Mouse (Mus musculus): ENCODE measurements at regions not wholly inside any gene's neighbourhood (a gene's known extent, or its start where the extent isn't known, plus 50 kb on each side); places are given as distances from the start of the nearest gene placed in this dataset.

DNA sequence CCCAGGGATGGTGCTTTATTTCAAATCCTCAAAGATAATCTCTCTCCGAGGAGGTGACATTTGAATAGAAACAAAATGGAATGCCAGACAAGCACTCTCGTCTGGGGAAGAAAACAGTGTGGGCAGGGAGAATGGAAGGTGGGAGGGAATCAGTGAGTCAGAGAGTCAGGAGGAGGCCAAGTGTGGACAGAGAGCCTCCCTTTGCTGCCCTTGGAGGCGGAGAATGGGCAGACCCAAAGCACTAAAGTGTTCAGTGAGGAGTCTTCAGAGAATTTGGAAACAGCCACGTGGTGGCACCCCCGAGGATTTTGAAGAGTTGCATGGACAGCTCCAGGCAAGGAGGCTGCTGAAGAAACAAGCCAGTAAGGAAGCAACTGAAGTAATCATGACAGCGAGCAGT lies 367.2 kb downstream of the Pdcd6ip start:
- H3K27ac ChIP-seq (ENCODE audit: low read depth, low read length): no peak overlapping the region
- WGBS: 54% methylated on average over 6 of the region's 6 CpGs
- ATAC-seq (ENCODE audit: low FRiP score) (no peak), DNase-seq (ENCODE audit: low spot score) (no peak)
- no peaks in the 10 kb centered on the region for H3K27me3 ChIP-seq (ENCODE audit: control insufficient read depth, insufficient read depth, low read length)
- no peak overlapping the region for H3K9ac ChIP-seq (ENCODE audit: low read depth, low read length)
- H3K9me3 ChIP-seq (ENCODE audit: control insufficient read depth, low read length): no peaks in the 10 kb centered on the region
- no peak overlapping the region for H3K4me2 ChIP-seq (replicated peaks; ENCODE audit: low read depth, low read length)
- no peak overlapping the region for H3K4me3 ChIP-seq (ENCODE audit: low read depth, low read length)
- no peaks in the 10 kb centered on the region for H3K4me1 ChIP-seq (replicated peaks; ENCODE audit: control insufficient read depth, insufficient read depth, low read length)
- no peaks in the 10 kb centered on the region for H3K36me3 ChIP-seq (ENCODE audit: control insufficient read depth, insufficient read depth, low read length)

DNA sequence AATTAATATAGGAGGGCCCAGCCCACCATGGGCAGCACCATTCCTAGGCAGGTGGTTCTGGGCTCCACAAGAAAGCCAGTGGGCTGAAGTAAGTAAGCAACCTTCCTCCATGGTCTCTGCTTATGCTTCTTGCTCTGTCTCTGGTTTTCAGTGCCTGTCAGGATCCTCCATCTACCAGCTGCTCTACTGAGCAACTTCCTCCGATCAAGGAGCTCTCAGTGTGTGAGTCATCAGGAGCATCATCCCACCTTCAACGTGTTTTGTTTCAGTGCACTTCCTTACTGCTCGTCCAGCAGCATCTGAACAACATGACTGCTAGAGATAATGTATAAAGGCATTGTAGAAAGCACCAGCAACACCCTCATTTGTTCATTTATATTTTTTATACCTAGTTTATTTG lies 368.0 kb downstream of the Pdcd6ip start:
- Histone ChIP-seq H3K4me2 (replicated peaks; ENCODE audit: low read depth, low read length) (no peak overlapping the region), H3K9ac (ENCODE audit: low read depth, low read length) (no peak overlapping the region), H3K4me1 (replicated peaks; ENCODE audit: control insufficient read depth, insufficient read depth, low read length) (no peaks in the 10 kb centered on the region), H3K36me3 (ENCODE audit: control insufficient read depth, insufficient read depth, low read length) (no peaks in the 10 kb centered on the region), H3K4me3 (ENCODE audit: low read depth, low read length) (no peak overlapping the region), H3K9me3 (ENCODE audit: control insufficient read depth, low read length) (no peaks in the 10 kb centered on the region), H3K27ac (ENCODE audit: low read depth, low read length) (no peak overlapping the region), H3K27me3 (ENCODE audit: control insufficient read depth, insufficient read depth, low read length) (no peaks in the 10 kb centered on the region)
- DNase-seq (ENCODE audit: low spot score): no peak
- WGBS: 86% methylated on average over 3 of the region's 3 CpGs
- no peak for ATAC-seq (ENCODE audit: low FRiP score)

DNA sequence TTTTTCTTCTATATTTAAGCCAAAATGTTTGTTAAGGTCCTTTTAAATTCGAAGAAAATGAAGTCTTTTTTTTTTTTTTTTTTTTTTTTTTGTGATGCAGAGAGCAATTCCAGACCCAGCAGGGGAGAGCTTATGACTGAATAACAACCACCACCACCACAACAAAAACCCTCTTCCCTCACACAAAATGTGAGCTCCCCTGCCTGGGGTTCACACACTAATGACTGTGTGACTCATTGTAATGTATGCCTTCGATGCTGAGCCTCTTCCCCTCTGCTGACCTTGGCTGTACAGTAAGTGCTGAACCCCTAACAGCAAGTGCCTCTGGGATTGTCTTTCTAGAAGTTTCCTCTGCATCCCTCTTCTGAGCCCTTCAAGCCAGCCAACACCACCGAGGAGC lies 383.6 kb downstream of the Pdcd6ip start:
- no peaks in the 10 kb centered on the region for H3K9me3 ChIP-seq (ENCODE audit: control insufficient read depth, low read length)
- H3K4me1 ChIP-seq (replicated peaks; ENCODE audit: control insufficient read depth, insufficient read depth, low read length): no peaks in the 10 kb centered on the region
- no peaks in the 10 kb centered on the region for H3K36me3 ChIP-seq (ENCODE audit: control insufficient read depth, insufficient read depth, low read length)
- no peak overlapping the region for H3K27ac ChIP-seq (ENCODE audit: low read depth, low read length)
- H3K4me2 ChIP-seq (replicated peaks; ENCODE audit: low read depth, low read length): no peak overlapping the region
- ATAC-seq (ENCODE audit: low FRiP score): no peak
- no peak overlapping the region for H3K9ac ChIP-seq (ENCODE audit: low read depth, low read length)
- no peak for DNase-seq (ENCODE audit: low spot score)
- 54% methylated on average over 3 of the region's 3 CpGs for WGBS
- H3K27me3 ChIP-seq (ENCODE audit: control insufficient read depth, insufficient read depth, low read length): no peaks in the 10 kb centered on the region
- no peak overlapping the region for H3K4me3 ChIP-seq (ENCODE audit: low read depth, low read length)

DNA sequence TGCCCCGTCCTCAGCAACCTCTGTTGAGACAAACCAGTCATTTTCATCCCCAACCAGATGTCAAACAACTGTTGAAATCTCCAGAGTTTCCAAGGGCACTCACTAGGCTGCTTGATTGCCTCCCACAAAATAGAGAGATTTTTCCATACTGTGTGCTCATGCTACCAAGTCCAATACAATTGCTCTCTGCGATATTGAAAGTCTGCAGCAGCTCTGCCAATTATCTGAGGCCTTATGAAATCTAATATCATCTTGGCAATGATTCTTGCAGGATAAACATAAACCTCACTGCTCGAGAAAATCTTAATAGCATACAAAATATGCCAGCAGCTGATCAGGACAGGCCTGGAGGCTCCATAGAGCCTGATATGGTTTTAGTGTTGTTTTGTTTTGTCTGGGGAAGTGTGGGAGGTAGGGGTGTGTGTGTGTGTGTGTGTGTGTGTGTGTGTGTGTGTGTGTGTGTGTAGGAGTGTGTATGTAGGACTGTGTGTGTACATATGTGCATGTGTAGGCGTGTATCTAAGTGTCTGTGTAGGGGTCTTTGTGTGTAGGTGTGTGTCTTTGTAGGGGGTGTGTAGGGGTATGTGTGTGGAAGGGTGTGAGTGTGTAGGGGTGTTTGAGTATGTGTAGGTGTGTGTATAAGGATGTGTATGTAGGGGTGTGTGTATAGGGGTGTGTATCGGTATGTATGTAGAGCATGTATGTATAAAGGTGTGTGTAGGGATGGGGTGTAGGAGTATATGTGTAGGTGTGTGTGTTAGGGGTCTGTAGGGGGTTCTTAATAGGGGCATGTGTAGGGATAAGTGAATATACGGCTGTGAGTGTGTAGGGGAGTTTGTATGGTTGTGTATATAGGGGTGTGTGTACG lies 398.1 kb downstream of the Pdcd6ip start:
- no peak overlapping the region for H3K4me3 ChIP-seq (ENCODE audit: low read depth, low read length)
- no peak overlapping the region for H3K9ac ChIP-seq (ENCODE audit: low read depth, low read length)
- H3K4me2 ChIP-seq (replicated peaks; ENCODE audit: low read depth, low read length): no peak overlapping the region
- no peaks in the 10 kb centered on the region for H3K27me3 ChIP-seq (ENCODE audit: control insufficient read depth, insufficient read depth, low read length)
- no peaks in the 10 kb centered on the region for H3K36me3 ChIP-seq (ENCODE audit: control insufficient read depth, insufficient read depth, low read length)
- 87% methylated on average over 7 of the region's 7 CpGs for WGBS
- H3K27ac ChIP-seq (ENCODE audit: low read depth, low read length): no peak overlapping the region
- no peaks in the 10 kb centered on the region for H3K4me1 ChIP-seq (replicated peaks; ENCODE audit: control insufficient read depth, insufficient read depth, low read length)
- DNase-seq (ENCODE audit: low spot score) (no peak), ATAC-seq (ENCODE audit: low FRiP score) (no peak)
- no peaks in the 10 kb centered on the region for H3K9me3 ChIP-seq (ENCODE audit: control insufficient read depth, low read length)

DNA sequence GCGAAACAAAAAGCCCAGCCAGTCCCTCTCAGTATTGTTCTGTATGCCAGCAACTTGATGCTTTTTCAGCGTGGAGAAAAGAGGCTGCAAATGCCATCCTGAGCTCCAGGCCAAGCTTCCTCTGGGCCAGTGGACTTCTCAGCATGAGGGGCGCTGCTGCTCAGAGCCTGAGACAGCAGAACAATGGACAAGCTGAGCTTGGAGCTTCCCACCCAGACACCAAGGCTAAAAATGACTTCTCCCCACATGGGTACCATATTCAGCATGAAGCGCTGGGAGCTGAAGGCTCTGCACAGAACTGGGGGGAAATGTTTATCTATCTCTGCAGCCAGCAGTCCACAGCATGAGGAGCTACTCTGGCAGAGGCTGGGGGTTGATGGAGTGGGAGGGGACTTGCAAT lies 402.3 kb downstream of the Pdcd6ip start:
- H3K4me1 ChIP-seq (replicated peaks; ENCODE audit: control insufficient read depth, insufficient read depth, low read length): no peaks in the 10 kb centered on the region
- no peak for ATAC-seq (ENCODE audit: low FRiP score)
- H3K9me3 ChIP-seq (ENCODE audit: control insufficient read depth, low read length): no peaks in the 10 kb centered on the region
- DNase-seq (ENCODE audit: low spot score): no peak
- H3K27me3 ChIP-seq (ENCODE audit: control insufficient read depth, insufficient read depth, low read length): no peaks in the 10 kb centered on the region; the same call in 1 of the 2 replicates
- WGBS: 43% methylated on average over 4 of the region's 4 CpGs
- H3K27ac ChIP-seq (ENCODE audit: low read depth, low read length): no peak overlapping the region
- H3K4me3 ChIP-seq (ENCODE audit: low read depth, low read length): no peak overlapping the region
- H3K9ac ChIP-seq (ENCODE audit: low read depth, low read length): no peak overlapping the region
- H3K36me3 ChIP-seq (ENCODE audit: control insufficient read depth, insufficient read depth, low read length): no peaks in the 10 kb centered on the region
- H3K4me2 ChIP-seq (replicated peaks; ENCODE audit: low read depth, low read length): no peak overlapping the region

DNA sequence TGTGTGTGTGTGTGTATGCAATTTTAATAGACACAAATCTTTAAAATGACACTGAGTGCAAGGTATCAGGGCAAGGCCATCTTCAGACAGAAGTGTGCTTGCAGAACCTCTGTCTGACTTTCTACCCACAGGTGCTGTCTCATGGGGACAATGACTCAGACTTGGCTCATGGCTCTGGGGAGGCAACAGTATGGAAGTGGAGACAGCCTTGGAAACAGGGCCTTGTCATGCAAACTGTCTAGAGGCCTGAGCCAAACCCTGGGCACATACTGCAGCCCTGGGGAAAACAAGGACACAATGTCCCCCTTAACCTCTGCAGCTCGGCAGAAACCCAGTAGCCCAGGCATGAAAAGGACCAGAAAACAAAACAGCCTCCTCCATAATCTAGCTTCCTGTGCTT lies 405.6 kb downstream of the Pdcd6ip start:
- no peaks in the 10 kb centered on the region; the same call in 1 of the 2 replicates for H3K27me3 ChIP-seq (ENCODE audit: control insufficient read depth, insufficient read depth, low read length)
- no peak overlapping the region for H3K9ac ChIP-seq (ENCODE audit: low read depth, low read length)
- H3K4me2 ChIP-seq (replicated peaks; ENCODE audit: low read depth, low read length): no peak overlapping the region
- no peak overlapping the region for H3K4me3 ChIP-seq (ENCODE audit: low read depth, low read length)
- H3K4me1 ChIP-seq (replicated peaks; ENCODE audit: control insufficient read depth, insufficient read depth, low read length): no peaks in the 10 kb centered on the region
- H3K27ac ChIP-seq (ENCODE audit: low read depth, low read length): no peak overlapping the region
- DNase-seq (ENCODE audit: low spot score): no peak
- WGBS: 50% methylated on average over 1 of the region's 1 CpGs
- H3K9me3 ChIP-seq (ENCODE audit: control insufficient read depth, low read length): no peaks in the 10 kb centered on the region
- no peaks in the 10 kb centered on the region for H3K36me3 ChIP-seq (ENCODE audit: control insufficient read depth, insufficient read depth, low read length)
- ATAC-seq (ENCODE audit: low FRiP score): no peak

DNA sequence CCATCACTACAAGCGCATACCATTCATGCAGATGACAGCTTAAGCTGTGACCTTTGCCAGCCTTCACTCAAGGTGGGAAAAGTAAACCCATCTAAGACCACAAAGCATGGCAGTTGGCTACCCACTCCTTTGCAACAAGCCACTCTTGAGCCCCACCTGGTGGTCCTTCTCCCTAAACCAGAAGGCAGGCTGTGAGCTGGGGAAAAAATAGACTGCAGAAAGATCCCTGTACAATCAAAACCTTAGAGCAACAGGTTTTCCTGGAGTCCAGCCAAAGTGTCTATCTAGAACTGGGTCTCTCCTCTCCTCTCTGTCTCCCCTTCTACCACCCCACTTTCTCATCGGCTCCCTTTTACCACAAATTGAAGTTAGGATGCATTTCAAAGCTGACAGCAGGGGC lies 407.2 kb downstream of the Pdcd6ip start:
- ATAC-seq (ENCODE audit: low FRiP score): no peak; the same call in 1 of the 2 replicates

DNA sequence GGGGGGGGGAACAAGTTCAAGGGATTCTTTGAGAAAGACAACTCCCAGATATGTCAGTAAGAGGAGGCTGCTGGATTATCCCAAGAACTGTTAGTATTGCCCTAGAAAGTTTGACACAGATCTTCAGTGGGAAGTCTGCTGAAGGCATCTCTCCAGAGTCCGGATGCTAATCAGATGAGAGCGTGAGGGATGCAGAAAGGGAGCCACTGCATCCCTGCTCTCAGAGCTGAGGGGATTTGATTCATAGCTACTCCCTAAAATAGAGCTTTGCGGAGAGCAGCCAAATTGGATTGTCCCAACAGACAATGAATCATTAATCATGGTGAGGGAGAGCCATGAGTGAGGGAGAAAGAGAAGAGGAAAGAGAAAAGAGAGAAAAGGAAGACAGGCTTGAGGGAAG lies 408.2 kb downstream of the Pdcd6ip start:
- no peaks in the 10 kb centered on the region for H3K36me3 ChIP-seq (ENCODE audit: control insufficient read depth, insufficient read depth, low read length)
- H3K9ac ChIP-seq (ENCODE audit: low read depth, low read length): no peak overlapping the region
- no peaks in the 10 kb centered on the region for H3K9me3 ChIP-seq (ENCODE audit: control insufficient read depth, low read length)
- no peaks in the 10 kb centered on the region; the same call in 1 of the 2 replicates for H3K27me3 ChIP-seq (ENCODE audit: control insufficient read depth, insufficient read depth, low read length)
- DNase-seq (ENCODE audit: low spot score): no peak
- no peak overlapping the region for H3K4me2 ChIP-seq (replicated peaks; ENCODE audit: low read depth, low read length)
- ATAC-seq (ENCODE audit: low FRiP score): no peak
- H3K4me3 ChIP-seq (ENCODE audit: low read depth, low read length): no peak overlapping the region
- no peaks in the 10 kb centered on the region for H3K4me1 ChIP-seq (replicated peaks; ENCODE audit: control insufficient read depth, insufficient read depth, low read length)
- no peak overlapping the region for H3K27ac ChIP-seq (ENCODE audit: low read depth, low read length)
- 23% methylated on average over 3 of the region's 3 CpGs for WGBS

More for the DNA sequence above, 407.2 kb downstream of the Pdcd6ip start:
- H3K4me3 ChIP-seq (ENCODE audit: low read depth, low read length): no peak overlapping the region
- no peaks in the 10 kb centered on the region for H3K9me3 ChIP-seq (ENCODE audit: control insufficient read depth, low read length)
- H3K4me2 ChIP-seq (replicated peaks; ENCODE audit: low read depth, low read length): no peak overlapping the region
- no peak overlapping the region for H3K27ac ChIP-seq (ENCODE audit: low read depth, low read length)
- no peak overlapping the region for H3K9ac ChIP-seq (ENCODE audit: low read depth, low read length)
- H3K4me1 ChIP-seq (replicated peaks; ENCODE audit: control insufficient read depth, insufficient read depth, low read length): no peaks in the 10 kb centered on the region
- DNase-seq (ENCODE audit: low spot score): peak; percentile 62
- no peaks in the 10 kb centered on the region; the same call in 1 of the 2 replicates for H3K27me3 ChIP-seq (ENCODE audit: control insufficient read depth, insufficient read depth, low read length)
- WGBS: 20% methylated on average over 2 of the region's 2 CpGs
- H3K36me3 ChIP-seq (ENCODE audit: control insufficient read depth, insufficient read depth, low read length): no peaks in the 10 kb centered on the region

DNA sequence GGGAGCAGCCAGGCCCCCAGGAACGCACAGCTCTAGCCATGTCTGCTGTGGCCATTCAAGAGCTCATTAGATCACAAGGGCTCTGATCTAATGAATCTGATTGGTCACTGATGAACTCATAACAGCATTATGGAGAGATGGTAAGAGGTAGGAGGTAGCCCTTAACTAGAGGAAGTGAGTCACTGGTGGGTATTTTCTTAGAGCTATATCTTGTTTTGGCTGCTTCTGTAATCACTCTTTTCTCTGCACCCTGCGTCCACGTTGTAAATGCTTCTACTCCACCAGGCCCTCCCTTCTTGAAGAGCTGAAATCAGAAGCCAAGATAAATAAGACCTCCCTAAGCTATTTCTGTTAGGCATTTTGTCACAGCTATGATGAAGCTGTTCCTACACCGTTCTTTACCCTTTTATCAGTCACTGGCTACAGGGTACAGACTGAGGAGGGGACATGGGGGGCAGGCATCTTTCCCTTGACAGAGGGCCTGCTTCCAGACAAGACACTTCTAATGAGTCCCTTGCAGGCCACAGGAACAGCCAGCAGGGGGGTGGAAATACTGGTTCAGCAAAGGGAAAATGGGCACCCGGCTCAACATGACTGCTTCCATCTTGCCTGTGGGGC lies 412.1 kb downstream of the Pdcd6ip start:
- ATAC-seq (ENCODE audit: low FRiP score) (no peak), DNase-seq (ENCODE audit: low spot score) (no peak)
- no peak overlapping the region for H3K4me2 ChIP-seq (replicated peaks; ENCODE audit: low read depth, low read length)
- no peaks in the 10 kb centered on the region for H3K4me1 ChIP-seq (replicated peaks; ENCODE audit: control insufficient read depth, insufficient read depth, low read length)
- no peak overlapping the region for H3K27ac ChIP-seq (ENCODE audit: low read depth, low read length)
- no peaks in the 10 kb centered on the region for H3K36me3 ChIP-seq (ENCODE audit: control insufficient read depth, insufficient read depth, low read length)
- no peaks in the 10 kb centered on the region for H3K9me3 ChIP-seq (ENCODE audit: control insufficient read depth, low read length)
- H3K27me3 ChIP-seq (ENCODE audit: control insufficient read depth, insufficient read depth, low read length): no peaks in the 10 kb centered on the region
- 74% methylated on average over 5 of the region's 5 CpGs for WGBS
- H3K9ac ChIP-seq (ENCODE audit: low read depth, low read length): no peak overlapping the region
- H3K4me3 ChIP-seq (ENCODE audit: low read depth, low read length): no peak overlapping the region

All from hindbrain, embryonic 11.5 days (tissue).